Mouse (Mus musculus) liver, adult 2 months (tissue): ENCODE measurements around the gene Scaf8. TPM values are rescaled to one million over a fixed set of nuclear protein-coding genes. Genes with fewer than 3 reads are reported as not detected.
A peak's percentile ranks its signal among the peaks of the same experiment; 100 is the strongest.
"Not testable (repeated sequence)": the region's sequence is repeated elsewhere in the genome, so short reads cannot be mapped to it uniquely, and the experiment has no call there.

ENCODE experiments used
- DNase-seq: peaks from one replicate; pipeline ENCODE4 v3.0.0-alpha.2; 2011; ENCODE audit warnings: low read depth, low spot score; ENCODE audit errors: extremely low read depth
- H3K27ac ChIP-seq: fragments of 200-500 bp; replicated peaks from 2 replicates; pipeline ENCODE4 v1.5.1; 2012; ENCODE audit warnings: low read depth, mild to moderate bottlenecking, control low read depth, inconsistent platforms, low read length; ENCODE audit not compliant: insufficient read depth
- H3K27me3 ChIP-seq: fragments of 200-500 bp; 2 replicates; pipeline ENCODE4 v1.6.1; 2012; ENCODE audit warnings: mild to moderate bottlenecking, moderate library complexity, low read length, inconsistent platforms; ENCODE audit not compliant: control insufficient read depth, insufficient read depth
- H3K36me3 ChIP-seq: fragments of 200-500 bp; 2 replicates; pipeline ENCODE4 v1.6.1; 2012; ENCODE audit warnings: low read length, inconsistent platforms; ENCODE audit not compliant: control insufficient read depth, insufficient read depth
- H3K4me1 ChIP-seq: fragments of 200-500 bp; 2 replicates; pipeline ENCODE4 v1.6.1; 2011; ENCODE audit warnings: low read length; ENCODE audit not compliant: control insufficient read depth, insufficient read depth
- H3K4me3 ChIP-seq: fragments of 200-500 bp; 2 replicates; pipeline ENCODE4 v1.5.1; 2011; ENCODE audit warnings: low read depth, mild to moderate bottlenecking, control low read depth, low read length, moderate library complexity; ENCODE audit not compliant: insufficient read depth
- H3K79me2 ChIP-seq: fragments of 200-500 bp; 2 replicates; pipeline ENCODE4 v1.6.1; 2012; ENCODE audit warnings: inconsistent platforms, mild to moderate bottlenecking, low read length, moderate library complexity; ENCODE audit not compliant: control insufficient read depth, insufficient read depth
- H3K9ac ChIP-seq: fragments of 200-500 bp; 2 replicates; pipeline ENCODE4 v1.6.1; 2012; ENCODE audit warnings: low read depth, mild to moderate bottlenecking, control low read depth, inconsistent platforms, low read length
- CTCF ChIP-seq: fragments of 200-500 bp; IDR thresholded peaks from 2 replicates; pipeline ENCODE4 v1.5.1; 2011; ENCODE audit warnings: low read depth, low read length, control low read depth
- POLR2A ChIP-seq: fragments of 200-500 bp; IDR thresholded peaks from 2 replicates; pipeline ENCODE4 v1.6.1; 2011; ENCODE audit warnings: low read length, control low read depth; ENCODE audit not compliant: insufficient read depth; ENCODE audit errors: extremely low read depth
- WGBS: fragments of 180-500 bp; shearing (Covaris S2); methylation state at CpG from one replicate; pipeline ENCODE4 v1.1.7; 2018; 5-methylcytosine and 5-hydroxymethylcytosine counted together
- polyA plus RNA-seq: library from polyadenylated mRNA; depleted of rRNA; stranded (reverse); fragments of >200 nt; gene quantifications from 2 replicates; pipeline ENCODE4 v1.2.3, GENCODE M21; 2012; rRNA removed
- total RNA-seq: library from RNA; depleted of rRNA; stranded (reverse); fragments of >200 nt; gene quantifications from 2 replicates; pipeline ENCODE4 v1.2.3, GENCODE M21; 2014; rRNA removed

Scaf8 gene
- total RNA-seq, result 12.1 and 12.4 TPM in 2 replicates
- polyA plus RNA-seq, result 9.4 and 10.8 TPM in 2 replicates

DNA sequence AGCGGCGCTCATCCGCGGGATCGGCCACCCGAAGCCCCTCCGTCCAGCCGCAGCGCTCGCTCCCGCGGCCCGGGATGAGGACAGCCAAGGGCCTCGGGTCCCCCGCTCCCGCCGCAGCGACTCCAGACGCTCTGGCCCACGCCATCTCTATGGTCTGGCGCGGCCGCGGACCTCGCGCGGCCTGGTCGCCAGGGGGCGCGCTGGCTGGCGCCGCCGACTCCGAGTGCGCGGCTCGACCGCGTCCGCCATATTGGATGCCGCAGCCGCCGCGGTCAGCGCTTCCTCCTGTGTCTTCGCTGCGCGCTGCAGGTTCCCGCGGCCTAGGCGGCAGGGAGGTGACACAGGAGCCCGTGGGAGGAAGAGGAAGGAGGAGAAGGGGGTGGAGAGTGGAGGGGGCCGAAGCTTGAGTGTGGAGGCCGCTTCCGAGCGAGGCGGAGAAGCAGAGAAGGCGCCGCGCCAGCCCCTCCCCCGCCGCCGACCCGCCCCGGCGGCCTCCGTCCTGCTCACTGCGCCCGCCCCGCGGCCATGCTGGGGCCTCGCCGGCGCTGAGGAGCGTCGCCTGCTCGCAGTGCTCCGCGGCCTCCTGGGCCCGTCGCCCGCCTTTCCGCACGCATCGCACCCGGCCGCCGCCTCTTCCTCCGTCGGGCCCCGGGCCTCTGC, at the start of gene Scaf8:
TSS of gene Scaf8 (plus strand) at position 253 of the 660 bp plus-strand sequence.
- WGBS, result under 1% methylated on average over 89 of the region's 91 CpGs
- Histone ChIP-seq H3K27me3 (no peaks in the 10 kb centered on the region), H3K36me3 (no peaks in the 10 kb centered on the region; the same call in 1 of the 2 replicates), H3K9ac (peak within 1 kb of the TSS; percentile 97), H3K79me2 (peaks cover 21% of the 10 kb centered on the region; the same call in 1 of the 2 replicates), H3K4me1 (peaks cover 9% of the 10 kb centered on the region), H3K27ac (peak within 1 kb of the TSS; percentile 96), H3K4me3 (peak within 1 kb of the TSS; percentile 94)
- DNase-seq, result peak; percentile 74
- peak; percentile 67; the same call in 1 of the 2 replicates for TF ChIP-seq POLR2A
- TF ChIP-seq CTCF, result peak; percentile 82

DNA sequence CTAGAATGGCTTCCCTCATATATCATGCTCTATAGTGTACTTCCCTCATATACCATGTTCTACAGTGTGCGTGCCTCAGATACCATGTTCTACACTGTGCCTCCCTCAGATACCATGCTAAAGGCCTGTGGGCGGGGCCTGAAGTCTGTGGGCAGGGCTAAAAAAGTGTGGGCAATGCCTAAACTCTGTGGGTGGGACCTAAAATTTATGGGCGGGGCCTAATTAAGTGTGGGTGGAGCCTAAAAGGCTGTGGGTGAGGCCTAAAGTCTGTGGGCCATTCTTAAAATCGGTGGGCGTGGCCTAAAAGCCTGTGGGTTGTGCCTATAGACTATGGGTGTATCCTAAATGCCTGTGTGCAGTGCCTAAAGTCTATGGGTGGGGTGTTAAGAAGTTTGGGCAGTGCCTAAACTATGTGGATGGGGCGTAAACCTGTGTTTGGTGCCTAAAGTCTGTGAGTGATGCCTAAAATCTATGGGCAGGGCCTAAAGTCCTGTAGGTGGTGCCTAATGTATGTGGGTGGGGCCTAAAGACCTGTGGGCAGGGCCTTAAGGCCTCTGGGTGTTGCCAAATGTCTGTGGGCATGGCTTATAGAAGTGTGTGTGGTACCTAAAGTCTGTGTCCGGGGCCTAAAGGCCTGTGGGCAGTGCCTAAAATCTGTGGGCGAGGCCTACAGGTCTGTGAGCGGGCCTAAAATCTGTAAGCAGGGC, 39.5 kb upstream of the Scaf8 start:
- no peak for DNase-seq
- H3K4me3 ChIP-seq, result no peak overlapping the region
- H3K27ac ChIP-seq, result no peak overlapping the region

DNA sequence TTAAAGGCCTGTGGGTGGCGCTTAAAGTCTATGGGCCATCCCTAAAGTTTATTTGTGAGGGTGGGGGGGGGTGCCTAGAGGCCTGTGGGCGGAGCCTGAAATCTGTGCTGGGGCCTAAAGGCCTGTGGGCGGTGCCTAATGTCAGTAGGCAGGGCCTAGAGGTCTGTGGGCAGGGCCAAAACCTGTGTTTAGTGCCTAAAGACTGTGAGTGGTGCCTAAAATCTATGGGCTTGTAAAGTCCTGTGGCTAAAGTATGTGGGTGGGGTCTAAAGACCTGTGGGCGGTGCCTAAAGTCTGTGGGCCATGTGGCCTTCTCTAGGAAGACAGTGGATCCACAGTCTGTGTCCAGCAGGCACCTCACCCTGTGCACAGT, 38.9 kb upstream of the Scaf8 start:
- Histone ChIP-seq H3K4me3 (no peak overlapping the region), H3K27me3 (no peaks in the 10 kb centered on the region), H3K27ac (no peak overlapping the region), H3K36me3 (no peaks in the 10 kb centered on the region; the same call in 1 of the 2 replicates), H3K4me1 (no peaks in the 10 kb centered on the region), H3K9ac (no peak overlapping the region), H3K79me2 (no peaks in the 10 kb centered on the region)
- 97% methylated on average over 4 of the region's 4 CpGs for WGBS
- DNase-seq, result no peak
- TF ChIP-seq CTCF (no peak), POLR2A (no peak)

More for the DNA sequence above, 39.5 kb upstream of the Scaf8 start:
- Histone ChIP-seq H3K4me1 (no peaks in the 10 kb centered on the region), H3K79me2 (no peaks in the 10 kb centered on the region), H3K36me3 (no peaks in the 10 kb centered on the region; the same call in 1 of the 2 replicates), H3K27me3 (no peaks in the 10 kb centered on the region), H3K9ac (no peak overlapping the region)
- TF ChIP-seq POLR2A (no peak), CTCF (no peak)
- 96% methylated on average over 9 of the region's 9 CpGs for WGBS

DNA sequence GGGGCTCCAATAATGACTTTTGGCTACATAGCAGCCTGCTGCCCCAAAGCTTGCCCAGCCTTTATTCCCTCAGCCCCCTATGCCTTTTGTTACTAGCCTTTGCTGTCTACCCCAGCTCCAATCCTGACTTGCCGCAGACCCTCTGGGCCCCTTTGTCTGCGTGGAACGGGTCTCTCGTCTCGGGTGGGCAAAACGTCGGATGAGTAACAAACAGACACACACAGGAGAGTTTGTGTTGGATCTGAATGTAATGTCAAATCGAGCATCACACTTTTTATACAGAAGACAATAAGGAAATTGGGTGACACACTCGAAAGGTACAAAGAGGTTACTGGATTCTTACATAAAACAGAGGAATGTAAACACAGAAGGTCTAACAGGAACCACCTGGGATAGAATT, 36.8 kb upstream of the Scaf8 start:
- H3K27ac ChIP-seq, H3K36me3 ChIP-seq, H3K4me1 ChIP-seq, H3K9ac ChIP-seq, H3K4me3 ChIP-seq, H3K79me2 ChIP-seq, H3K27me3 ChIP-seq, DNase-seq: not testable (repeated sequence)
- 93% methylated on average over 9 of the region's 9 CpGs for WGBS

DNA sequence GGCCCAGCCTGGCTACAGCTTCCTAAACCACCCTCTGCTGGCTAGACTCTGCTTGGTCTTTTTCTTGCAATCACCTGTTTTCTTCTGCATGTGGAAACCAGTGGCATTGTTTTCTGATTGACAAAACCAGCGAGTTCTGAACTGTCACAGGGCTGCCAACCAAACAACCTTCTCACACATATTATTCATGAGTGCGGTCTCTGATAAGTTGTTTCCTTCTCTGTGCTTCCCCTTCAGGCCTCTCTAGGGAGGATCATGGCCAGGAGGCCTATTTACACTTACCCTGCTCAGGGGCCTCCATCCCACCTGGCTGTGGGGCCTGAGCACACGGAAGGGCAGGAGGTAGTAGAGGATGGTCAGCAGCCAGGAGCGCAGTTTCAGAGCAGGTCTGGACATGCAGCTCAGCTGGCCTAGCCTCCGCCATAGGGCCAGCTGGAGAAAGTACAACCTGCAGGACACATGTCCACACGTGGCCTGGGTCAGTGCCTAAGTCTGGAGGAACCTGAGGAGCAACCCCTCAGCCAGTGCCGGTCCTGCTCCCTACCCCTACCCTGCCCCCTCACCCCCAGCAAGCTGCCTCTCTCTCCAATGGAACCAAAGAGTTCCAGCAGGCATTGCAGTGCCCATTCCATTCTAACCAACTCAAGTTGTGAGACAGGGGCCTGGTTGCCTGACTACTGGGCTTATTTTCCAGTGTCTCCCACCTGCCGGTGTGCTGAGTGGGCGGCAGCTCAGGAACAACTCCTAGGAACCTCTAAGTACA, 34.0 kb upstream of the Scaf8 start:
- not testable (repeated sequence) for H3K4me3 ChIP-seq, H3K27me3 ChIP-seq, H3K36me3 ChIP-seq, H3K27ac ChIP-seq, DNase-seq, H3K9ac ChIP-seq, H3K4me1 ChIP-seq, H3K79me2 ChIP-seq
- 91% methylated on average over 7 of the region's 9 CpGs for WGBS

DNA sequence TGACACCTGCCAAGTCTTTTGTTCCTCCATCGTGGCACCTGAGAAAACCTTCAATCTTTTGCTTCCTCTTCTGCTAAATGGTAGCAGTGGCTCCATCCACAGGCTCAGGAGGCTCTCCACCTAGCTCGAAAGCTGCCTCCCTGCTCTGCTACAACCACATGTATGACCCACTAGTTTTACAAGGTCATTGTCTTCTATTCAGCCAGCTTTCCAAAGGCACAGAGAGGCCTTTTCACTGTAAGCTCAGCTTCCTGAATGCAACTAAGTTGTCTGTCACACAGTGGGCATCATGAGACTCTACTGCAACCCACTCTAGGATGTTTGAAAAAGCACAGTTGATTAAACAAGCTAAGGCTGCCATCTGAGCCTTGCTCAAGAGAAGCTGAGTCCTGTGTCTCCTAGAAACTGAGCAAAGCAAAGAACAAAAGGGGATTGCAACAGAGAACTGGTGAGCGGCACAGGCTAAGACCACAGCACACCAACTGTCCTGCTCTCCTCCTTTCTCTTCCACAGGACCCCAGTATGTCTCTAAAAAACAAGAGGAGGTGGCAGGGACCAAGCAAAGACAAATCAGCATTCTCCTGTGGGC, 33.2 kb upstream of the Scaf8 start:
- WGBS, result 67% methylated on average over 3 of the region's 3 CpGs
- DNase-seq, H3K79me2 ChIP-seq, H3K27me3 ChIP-seq, H3K36me3 ChIP-seq, H3K4me3 ChIP-seq, H3K9ac ChIP-seq, H3K4me1 ChIP-seq, H3K27ac ChIP-seq: not testable (repeated sequence)

DNA sequence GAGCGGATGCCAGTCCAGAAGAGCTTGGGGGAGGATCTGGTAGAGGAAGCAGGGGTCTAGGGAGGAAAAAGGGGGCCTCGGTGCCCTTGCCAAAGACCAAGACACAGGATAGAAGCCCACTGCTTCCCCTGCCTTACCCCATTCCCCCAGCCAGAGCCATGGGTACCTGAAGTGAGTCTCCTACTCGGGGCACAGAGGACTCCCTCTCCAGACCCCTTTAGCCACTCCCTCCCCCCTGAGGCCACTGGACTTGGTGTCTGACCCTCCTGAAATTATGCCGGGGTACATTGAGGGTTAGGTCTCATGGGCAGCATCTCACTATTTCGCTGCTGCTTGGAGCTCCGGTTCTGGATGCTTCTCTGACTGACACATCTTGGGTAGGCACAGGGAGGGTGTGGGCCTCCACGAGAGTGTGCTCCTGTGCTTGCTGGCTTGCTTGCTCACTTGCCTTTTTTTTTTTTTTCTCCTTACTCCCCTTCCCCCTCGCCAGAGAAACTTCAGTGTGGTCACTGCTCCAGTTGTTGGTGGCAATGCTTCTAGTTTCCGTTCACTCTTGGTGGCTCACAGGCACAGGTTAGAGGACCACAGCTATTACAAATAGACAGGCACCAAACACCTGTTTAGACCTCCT, 32.5 kb upstream of the Scaf8 start:
- peak; percentile 41 for DNase-seq
- not testable (repeated sequence) for H3K9ac ChIP-seq, H3K27me3 ChIP-seq, H3K4me1 ChIP-seq, H3K79me2 ChIP-seq, H3K36me3 ChIP-seq, H3K4me3 ChIP-seq, H3K27ac ChIP-seq
- WGBS, result 83% methylated on average over 7 of the region's 9 CpGs
